Mouse (Mus musculus): ENCODE data around the gene Slc38a4.

The Slc38a4 gene

DNA sequence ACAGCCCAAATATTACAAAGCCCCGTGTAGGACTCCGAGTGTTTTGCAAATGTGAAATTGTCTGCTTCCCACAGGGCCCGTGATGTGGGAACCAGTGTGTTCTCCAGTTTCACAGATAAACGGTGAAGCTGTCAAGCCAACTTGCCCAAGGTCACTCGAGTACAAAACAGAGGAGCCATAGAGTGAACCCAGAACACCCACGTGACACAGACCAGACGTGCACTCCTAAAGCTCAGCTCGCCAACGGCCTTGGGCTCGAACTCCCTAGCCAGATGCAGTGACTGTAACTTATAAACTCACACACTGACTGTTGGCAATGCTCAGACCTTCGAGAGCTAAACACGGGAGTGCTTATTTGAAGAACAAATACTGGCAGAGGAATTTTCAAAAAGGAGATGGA, 5.3 kb downstream of the Slc38a4 start:
- DNase-seq: no peak

DNA sequence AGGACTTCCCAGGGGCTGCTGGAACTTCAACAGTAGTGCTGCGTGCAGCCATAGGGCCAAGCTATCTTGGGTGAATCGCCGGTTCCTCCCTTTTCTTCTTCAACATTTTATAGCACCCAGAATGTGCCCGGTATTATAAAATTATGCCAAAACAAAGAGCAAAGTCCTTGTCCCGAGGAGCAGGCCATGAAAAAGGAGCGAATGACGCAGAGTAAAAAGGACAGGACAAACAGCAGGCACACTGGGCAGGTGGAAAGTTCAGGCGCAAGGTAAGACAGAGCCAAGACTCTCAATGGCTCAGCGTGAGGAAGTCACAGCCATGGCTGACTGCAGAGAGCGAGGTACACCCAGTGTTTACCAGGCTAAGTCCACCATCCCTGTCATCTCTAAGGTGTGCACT, 5.7 kb downstream of the Slc38a4 start:
- no peak for DNase-seq

DNA sequence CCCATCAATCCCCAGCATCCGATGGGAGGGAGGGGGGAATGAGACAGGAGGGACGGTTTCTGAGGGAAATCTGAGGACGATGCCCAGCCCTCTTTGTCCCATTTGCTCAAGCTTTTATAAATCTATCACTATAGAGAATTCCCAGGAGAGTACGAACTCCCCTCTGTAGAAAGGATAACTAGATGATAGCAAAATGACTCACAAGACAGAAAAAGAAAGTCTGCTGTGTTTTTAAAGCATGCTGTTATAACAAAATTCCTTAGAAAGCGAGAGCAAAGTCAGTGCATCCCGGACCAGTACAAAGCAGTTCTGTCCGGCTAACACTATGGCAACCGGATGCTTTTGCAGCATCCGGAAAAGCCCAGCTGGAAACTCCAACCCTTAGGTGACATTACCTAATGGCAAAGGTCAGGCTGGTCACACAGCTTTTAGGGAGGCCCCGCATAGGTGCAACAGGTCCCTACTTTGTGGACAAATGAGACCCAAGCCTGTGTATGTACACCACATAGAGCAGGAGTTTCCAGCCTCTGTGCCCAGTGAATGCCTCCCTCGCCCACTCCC, 6.4 kb downstream of the Slc38a4 start:
- DNase-seq: no peak

DNA sequence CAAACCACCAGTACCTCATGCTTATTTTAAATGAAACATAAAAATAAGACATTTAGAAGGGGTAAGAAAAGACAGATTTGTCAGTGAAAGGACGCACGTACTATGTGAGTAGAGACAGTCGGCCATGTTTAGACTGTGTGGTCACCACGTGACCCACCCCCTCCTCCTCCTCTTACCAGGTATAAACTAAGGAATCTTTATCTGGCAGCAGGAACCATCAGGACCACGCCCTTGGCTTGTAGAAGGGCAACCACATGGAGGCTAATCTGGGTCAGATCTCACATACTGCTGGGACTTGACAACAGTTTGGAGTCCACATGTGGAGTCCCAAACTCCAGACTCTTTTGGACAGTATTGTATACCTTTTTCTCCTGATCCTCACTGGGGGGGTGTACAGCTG, 7.5 kb downstream of the Slc38a4 start:
- DNase-seq: no peak

DNA sequence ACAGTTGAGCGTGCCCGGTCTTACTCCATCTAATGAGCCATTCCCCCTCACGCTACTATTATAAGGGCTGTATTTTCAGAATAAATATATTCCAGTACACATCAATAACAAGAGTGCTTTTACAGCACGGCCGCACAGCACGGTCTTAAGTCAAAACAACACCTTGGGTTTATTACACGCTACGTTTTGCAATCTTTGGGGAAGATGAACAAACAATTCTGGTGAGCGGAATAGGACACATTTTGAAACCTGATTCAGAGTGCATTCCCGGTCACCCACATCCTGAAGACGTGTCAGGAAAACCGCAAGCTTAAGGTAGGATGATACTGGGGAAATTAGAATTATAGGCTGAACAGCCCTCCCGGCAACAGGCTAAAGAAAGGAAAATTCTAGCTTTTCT, 11.8 kb downstream of the Slc38a4 start:
- no peak for DNase-seq

DNA sequence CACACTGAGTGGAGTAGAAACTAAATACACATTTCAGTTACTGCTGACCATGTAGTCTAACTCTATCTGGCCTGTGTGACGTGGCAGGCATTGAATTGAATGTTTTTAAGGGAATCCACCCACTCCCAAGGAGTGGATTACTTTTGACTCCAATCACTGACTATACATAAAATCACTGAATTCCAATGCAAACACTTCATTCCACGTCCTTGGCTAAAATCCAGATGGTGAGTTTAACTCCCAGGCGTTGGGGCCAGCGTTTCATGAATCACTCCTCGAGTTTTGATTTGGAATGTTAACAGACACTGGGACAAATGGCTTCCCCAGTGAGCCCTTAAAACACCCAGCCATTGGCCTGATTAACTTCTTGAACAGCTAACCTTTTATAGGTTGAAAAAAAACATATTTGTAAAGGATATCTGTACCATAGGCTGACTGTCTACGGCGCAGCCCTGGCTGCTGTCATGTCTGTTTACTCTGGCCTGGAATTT, 13.7 kb downstream of the Slc38a4 start:
- DNase-seq: no peak

DNA sequence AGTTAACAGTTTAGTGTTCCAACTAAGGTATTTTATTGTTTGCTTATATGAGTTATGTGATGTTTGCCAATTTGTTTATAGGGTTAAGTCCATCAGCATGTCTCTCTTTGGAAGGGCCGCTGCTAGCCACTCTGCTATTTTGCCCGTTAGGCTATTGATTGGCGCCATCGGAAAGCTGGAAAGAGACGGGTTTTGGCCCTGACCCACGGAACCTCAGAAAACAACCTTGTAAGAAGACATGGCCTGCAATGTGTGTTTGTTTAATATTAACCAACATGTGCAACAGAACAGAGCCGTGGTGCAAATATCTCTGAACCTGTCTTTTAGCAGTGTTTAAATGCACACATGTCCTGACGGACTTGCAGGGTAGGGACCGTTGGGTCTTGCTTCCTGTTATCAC, 14.6 kb downstream of the Slc38a4 start:
- no peak for DNase-seq

DNA sequence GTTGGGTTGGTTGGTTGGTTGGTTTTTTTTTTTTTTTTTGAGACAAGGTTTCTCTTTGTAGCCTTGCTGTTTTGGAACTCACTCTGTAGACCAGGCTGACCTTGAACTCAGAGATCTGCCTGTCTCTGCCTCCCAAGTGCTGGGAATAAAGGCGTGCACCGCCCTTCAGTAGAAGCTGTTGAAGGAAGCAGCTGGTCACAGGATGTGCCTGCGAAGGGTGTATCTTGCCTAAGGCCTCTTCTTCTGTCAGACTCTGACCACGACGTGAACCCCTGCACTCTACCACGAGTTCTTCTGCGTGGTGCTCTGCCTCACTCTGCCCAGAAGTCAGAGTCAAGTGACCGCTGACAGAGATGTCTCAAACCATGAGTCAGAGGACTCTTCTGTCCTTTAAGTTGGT, 18.0 kb downstream of the Slc38a4 start:
- no peak for DNase-seq

DNA sequence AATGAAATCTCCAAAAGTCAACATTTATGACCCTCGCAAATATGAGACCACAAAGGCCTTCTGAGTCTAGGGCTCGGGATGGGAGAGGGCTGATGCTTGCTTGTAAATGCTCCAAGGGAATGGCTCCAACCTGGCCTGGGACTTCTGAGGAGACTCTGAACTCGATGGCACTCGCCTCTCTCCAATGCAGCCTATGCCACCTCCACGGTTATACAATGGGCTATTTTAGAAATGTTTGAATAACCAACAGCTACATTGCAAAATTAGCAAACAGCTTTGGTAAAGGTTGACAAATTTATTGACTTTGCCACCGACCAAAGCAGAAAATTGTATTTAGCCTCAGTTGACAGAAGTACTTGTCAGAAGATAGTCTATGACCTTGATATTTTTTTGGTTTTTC, 19.9 kb downstream of the Slc38a4 start:
- no peak for DNase-seq

DNA sequence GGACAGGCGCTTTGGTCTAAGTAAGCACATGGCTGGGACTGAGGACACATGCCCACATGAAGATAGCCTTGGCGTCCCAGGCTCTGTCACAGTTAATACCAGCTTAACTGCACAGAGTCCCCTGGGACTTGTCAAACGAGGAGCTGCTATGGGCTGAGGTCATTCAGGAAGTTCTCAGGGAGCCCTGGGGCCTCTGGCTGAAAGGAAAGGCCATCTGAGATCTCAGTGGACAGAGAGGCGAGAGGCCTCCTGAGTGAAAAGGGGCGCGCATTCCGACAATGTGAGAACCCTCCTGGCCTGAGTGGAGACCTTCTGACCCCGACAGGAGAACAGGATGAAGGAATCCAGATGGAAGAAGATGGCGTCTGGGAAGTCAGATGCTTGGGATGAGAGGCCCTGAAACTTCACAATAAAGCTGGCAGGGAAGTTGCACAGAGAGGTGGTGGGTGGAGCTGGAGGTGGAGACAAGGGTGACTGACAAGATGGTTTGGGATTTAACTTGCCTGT, 22.2 kb downstream of the Slc38a4 start:
- DNase-seq: no peak

DNA sequence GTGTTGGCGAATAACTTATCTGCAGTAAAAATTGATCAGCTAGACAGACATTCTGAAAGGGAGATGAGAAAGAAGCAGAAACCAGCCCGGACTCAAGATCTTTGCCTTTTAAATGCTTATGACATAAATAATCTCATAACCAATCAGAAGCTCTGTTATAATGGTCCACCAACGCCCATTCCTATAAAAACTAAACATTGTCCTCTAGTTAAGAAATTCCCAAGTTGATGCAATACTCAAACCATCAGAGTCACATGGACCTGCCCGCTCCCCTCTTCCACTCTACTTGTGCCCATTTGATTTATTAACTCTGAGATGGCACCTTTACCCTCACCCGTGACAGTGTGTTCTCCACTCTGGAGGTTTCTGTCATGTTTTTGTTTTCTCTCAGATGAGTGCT, 23.9 kb downstream of the Slc38a4 start:
- no peak for DNase-seq

DNA sequence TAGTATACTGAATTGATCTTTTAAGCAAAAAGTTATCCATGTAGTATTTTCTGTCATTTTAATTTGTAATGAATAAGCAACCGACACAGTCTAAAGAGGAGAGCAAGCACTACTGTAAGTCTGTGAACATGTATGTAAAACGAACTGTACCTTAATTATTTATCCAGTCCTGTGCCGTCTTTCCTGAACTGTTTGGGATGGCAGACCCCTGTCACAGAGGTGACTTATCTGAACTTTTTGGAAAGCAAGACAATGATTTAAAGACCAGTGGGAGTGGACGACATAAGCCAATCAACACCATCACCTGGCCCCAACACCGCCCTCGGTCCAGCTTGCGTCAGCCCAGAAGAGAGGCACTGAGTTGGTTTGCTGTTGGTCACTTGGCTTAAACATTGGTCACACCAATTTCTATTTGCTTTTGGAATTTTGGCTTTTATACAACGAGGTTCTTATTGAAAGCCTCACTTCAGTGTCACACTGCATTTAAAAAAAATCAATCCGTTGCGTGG, 24.7 kb downstream of the Slc38a4 start:
- DNase-seq: no peak

DNA sequence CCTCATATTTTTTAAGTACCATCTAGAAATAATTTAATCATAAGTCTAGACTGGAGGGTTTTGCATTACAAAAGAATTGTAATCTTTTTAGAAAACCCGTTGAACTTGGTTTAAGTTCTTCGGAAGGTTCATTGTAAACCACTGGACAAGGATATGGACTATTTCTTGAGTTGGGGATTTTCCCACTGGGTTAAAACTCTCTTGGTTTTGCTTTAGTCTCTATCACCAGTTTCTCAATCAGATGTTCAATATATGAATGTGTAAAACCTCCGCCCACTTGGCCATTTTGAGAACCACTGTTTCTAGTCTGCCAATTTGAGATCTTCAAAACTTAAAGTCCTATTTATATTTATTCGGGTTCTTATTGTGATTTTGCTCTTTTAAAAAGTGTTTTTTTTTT, 25.6 kb downstream of the Slc38a4 start:
- no peak for DNase-seq

DNA sequence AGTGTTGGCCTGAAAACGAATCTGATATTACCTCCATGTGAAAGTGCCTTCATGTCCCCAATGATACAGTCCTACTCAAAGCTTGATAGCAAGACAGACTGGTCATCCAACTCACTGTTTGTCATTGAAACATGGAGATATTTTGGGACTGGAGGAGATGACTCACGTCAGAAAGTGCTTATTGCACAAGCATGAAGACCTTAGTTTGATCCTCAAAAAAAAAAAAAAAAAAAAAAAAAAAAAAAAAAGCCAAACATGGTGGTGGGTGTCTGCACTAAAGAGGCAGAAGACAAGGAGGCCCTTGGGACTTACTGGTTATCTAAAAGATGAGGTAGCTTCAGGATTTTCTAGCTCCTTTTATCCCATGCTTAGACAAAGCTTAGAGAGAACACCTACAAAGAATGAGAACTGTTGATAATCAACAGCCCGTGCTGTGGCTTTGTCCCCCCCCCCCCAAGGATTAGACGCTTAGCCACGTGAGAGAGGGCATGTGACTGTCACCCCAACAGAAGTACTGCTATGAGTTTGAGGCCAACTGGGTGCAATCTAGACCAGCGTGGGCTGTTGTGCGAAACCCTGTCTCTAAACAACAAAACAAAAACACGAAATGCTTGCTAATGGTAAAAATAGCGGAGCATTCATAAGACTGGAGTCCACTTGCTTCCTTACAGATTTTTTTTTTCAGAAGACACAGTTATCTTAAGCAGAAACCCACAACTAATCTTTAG, 26.5 kb downstream of the Slc38a4 start:
- no peak for DNase-seq

DNA sequence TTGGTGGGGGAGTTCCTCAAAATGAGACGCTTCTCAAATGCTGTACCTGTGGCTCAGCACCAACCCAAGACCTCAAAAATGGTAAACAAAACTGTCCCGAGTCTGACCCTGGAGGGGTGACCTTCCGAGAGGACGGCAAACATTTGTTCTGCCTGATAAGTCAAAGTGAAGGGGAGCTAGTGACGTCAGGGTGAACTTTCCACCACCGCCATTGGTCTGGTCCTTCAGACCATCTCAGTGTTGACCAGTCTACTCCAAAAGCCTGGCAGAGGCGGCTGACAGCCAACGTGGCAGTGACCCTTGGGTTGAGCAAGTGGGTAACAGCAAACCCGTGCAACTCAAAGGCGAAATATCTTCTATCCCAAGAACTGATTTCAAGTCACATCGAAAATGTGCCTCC, 27.1 kb downstream of the Slc38a4 start:
- DNase-seq: peak; percentile 39

DNA sequence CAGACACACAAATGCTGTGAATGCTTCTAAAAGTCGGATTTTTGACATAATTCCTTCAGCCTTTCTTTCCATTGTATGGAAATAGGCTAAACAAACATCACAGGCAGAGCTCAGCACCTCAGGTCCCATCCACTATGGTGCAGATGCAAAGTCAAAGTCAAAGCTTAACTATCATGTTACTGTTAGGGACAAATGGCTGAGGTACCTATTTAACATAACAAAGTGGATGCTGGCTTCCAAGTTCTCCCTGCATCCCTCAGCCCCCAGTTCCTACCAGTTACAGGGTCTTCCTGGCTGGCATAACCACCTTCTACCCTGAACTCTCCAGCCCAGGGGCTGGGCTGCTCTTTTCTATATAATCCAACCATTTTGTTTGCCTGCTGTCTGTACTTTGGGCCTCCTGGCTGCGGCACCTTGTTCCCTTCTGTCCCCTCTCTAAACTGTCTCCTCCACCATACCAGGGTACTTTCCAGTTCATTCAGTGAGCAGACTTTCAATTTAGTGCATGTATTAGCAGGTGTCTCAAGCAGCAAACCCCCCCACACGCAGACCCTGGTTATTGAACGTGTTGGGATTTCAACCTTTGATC, 27.6 kb downstream of the Slc38a4 start:
- DNase-seq: no peak

DNA sequence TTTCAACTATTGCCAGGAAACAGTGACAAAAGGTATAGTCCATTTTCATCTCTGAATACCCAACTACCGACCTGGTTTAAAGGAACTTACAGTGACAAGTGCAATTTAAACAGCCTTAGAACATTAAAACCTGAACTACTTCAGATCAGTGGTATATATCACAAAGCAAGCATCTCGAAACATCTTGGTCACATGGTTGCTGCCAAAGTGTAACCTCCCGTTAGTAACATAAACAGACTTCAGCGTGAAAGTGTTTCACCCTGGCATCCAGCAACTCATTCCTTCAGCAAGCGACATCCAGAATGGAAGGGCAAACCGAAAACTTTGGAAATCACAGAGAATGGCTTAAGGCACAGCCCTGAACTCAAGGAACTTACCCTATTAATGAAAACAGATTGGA, 29.1 kb downstream of the Slc38a4 start:
- no peak for DNase-seq

DNA sequence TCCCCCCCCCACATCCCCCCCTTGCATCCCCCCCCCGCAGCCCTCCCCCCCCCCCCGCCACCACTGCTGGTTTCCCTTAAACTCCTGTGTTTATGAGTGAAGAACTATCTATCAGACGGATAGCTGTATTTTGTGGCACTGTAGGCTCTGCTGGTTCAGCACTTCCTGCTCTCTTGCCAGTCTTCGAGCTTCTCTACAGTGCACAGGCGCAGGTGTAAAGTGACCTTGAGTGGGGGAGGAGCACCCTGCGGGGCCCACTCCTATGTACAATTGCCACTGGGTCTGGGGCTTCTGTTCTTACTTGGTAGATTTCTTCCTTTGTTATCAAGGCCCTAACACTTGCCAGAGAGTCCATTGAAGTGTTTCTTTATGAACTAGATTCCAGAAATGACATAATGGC, 33.0 kb downstream of the Slc38a4 start:
- DNase-seq: no peak

DNA sequence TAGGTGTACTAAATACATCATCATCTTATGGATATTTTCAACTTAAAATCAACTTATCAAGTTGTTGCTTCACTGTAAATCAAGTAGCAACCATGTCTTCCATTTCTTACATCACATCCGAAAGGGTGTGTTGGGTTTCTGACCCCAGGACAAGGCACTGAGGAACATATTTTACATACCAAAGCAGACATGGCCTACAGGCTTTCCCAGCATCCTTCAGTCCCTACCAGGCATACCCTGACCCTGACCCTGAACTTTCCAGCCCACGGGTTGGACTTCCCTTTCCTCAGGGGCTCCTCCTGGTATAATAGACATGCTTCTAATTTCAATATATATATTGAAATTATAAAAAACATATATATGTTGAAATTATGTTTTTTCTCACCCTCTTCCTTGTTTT, 33.5 kb downstream of the Slc38a4 start:
- no peak for DNase-seq

DNA sequence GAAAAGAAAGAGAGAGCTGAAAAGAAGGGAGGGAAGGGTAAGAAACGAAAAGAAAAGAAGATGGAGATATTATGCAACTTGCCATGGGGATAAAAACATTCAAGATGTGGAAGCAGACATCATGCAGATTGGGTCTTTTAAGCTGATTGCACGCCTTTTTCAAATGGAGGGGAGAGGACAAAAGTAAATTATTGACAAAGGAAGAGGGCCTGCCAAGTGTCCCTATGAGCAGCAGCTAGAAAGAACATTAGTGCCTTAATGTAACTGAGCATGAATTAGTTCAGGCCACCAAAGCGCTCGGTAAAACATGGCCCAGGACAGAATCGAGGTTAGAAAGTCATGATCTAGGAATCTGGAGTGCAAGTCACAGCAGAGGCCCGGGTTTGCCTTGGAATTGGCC, 35.5 kb downstream of the Slc38a4 start:
- no peak for DNase-seq

DNA sequence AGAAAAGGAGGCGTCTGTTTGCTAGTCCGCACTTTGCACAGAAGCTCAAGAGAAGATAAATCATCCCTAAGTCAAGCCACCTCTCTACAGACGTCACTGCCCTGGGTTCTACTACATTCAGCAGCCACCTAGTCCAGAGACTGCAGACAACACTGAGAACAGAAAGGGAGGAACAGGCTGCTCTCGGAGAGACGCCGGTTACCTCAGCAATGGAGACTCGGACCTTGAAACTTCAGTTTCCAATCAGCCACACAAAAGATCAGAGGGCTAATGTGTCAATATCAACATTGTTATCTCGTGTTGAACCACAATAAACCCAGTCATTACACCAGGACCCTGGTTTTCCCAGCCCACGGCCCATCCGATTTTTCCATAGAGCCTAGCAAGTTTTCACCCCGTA, 36.4 kb downstream of the Slc38a4 start:
- DNase-seq: no peak

DNA sequence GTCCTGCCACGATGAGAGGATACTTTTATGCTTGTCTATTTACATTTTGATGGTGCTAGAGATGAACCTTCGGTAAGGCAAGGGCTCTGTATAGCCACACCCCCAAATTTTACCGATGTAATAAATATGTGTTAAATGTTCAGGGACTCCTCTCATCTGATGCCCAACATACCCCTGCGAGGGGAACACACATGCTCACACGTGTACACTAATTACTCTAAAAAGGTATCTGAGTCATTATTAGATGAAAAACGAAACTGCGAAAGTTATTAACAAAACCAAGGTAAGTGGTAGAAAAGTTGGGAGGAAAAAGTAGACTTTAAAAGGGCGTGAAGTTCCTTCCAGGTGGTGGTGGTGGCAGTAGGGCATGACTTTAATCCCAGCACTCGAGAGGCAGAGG, 38.6 kb downstream of the Slc38a4 start:
- no peak for DNase-seq

DNA sequence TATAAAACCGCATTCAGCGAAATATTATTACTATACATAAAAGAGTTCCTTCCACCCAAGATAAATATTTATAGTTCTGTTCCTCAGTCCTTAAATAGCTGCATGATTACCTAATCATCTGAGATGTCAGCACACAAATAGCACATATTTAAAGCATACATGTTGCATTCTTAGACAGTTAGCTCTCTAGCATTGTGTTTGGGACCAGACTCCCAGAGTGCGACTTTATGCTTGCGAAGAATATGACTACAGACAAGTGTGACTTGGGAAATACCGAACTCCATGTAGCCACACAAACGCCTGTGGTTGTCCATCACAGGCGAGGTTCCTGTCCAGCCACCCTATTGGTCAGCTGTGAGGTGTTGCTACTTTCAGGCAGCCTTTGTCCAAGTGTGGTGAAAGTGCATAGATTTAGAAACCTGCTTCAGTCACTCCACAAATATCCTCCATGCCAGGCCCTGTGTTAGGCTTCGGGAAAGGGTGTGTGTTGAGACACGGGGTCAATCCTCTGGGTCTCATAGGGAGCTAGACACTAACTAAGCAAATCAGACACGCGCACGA, 40.6 kb downstream of the Slc38a4 start:
- DNase-seq: no peak

Measured in lung, postnatal 14 days (tissue).